Mouse (Mus musculus): ENCODE measurements around the gene Smtn. TPM values are rescaled to one million over a fixed set of nuclear protein-coding genes. Genes with fewer than 3 reads are reported as not detected.

The Smtn gene
- total RNA-seq, 2 experiments from 2014 or later: 70.3 to 119 TPM

- peak overlapping the region; percentile 31; the same call in 1 of the 2 replicates for H3K27ac ChIP-seq
- no peak for DNase-seq
- no peak overlapping the region for H3K4me3 ChIP-seq
- TF ChIP-seq CTCF (IDR thresholded peaks at IDR 0.05): no peak
- intact Hi-C loops (cut with DNase I): no loop called here
Measured at GRCm38 (mm10) chr11:3521339-3522224, 18.8 kb downstream of the Smtn start.

DNA sequence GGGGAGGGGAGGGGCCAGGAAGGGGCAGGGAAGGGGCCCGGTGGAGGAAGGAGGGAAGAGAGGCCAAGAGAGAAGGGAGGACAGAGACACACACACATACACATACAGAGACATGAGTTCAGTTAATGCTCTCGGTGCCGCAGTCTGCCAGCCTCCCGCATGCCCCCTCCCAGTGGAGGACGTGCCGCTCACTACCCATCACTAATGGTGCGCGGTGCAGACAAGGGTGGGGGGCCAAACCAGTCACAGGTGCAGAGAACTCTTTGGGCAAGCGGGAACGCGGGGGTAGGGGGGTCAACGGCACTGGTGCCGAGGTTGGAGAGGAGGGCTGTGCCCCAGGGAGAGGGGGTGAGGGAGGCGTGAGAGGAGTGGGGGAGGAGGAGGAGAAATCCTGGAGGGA, 19.5 kb downstream of the Smtn start:
- Histone ChIP-seq H3K27ac (no peak overlapping the region; the same call in 1 of the 2 replicates), H3K4me3 (no peak overlapping the region)
- intact Hi-C loops (cut with DNase I): no loop called here
- no peak for TF ChIP-seq CTCF (IDR thresholded peaks at IDR 0.05)
- no peak for DNase-seq

DNA sequence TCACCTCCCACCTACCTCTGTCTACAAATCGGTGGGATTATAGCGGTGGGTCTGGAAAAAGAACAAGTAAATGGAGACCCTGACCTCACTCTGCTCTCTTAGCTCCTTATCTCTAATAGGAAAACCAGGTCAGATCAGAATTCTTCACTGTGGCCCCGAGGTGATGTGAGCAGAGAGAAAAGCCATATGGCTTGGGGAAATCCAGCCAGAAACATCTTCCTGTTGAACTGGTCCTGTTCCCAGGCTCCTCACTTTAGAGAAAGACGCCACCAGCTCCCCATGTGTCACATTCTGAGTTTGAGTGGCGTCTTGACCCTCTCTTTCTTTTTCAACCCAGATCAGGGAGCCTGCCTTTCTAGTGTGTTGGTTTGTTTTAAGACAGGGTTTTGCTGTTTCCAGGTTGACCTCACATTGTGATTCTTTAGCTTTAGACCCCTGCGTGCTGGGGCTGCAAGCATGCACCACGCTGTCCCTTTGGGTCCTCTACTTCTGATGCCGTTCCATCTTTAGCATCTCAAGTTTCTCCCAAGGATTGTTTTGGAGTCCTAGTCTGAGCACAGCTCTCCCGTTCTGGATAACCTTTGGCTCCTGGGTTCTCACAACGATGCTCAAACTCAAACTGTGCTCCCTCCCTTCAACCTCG, 20.5 kb downstream of the Smtn start:
- TF ChIP-seq CTCF (IDR thresholded peaks at IDR 0.05): no peak
- Histone ChIP-seq H3K4me3 (no peak overlapping the region), H3K27ac (peak overlapping the region; percentile 10; the same call in 1 of the 2 replicates)
- DNase-seq: no peak
- intact Hi-C loops (cut with DNase I): loop anchor here (10.0 kb wide), 1 partner anchor 135 kb away; no protein-coding TSS in a partner anchor

GRCm38 (mm10) chr11:3519051-3519726, 21.2 kb downstream of the Smtn start:
- TF ChIP-seq CTCF (IDR thresholded peaks at IDR 0.05): no peak
- Histone ChIP-seq H3K4me3 (no peak overlapping the region), H3K27ac (peak overlapping the region; percentile 32; the same call in 1 of the 2 replicates)
- no peak for DNase-seq
- intact Hi-C loops (cut with DNase I): loop anchor here (10.0 kb wide), 1 partner anchor 134 kb away; no protein-coding TSS in a partner anchor

GRCm38 (mm10) chr11:3517846-3518732, 22.3 kb downstream of the Smtn start:
- no peak for TF ChIP-seq CTCF (IDR thresholded peaks at IDR 0.05)
- no peak for DNase-seq
- intact Hi-C loops (cut with DNase I): loop anchor here (10.0 kb wide), 1 partner anchor 133 kb away; no protein-coding TSS in a partner anchor
- H3K4me3 ChIP-seq: no peak overlapping the region
- H3K27ac ChIP-seq: peak overlapping the region; percentile 40; the same call in 1 of the 2 replicates

- DNase-seq: peak; percentile 65
Measured at GRCm38 (mm10) chr11:3516859-3517845, 23.3 kb downstream of the Smtn start.

GRCm38 (mm10) chr11:3516121-3516520, 24.3 kb downstream of the Smtn start:
- peak overlapping the region; percentile 87 for H3K27ac ChIP-seq
- no peak for TF ChIP-seq CTCF (IDR thresholded peaks at IDR 0.05)
- H3K4me3 ChIP-seq: peak overlapping the region; percentile 86
- no peak for DNase-seq
- intact Hi-C loops (cut with DNase I): loop anchor here (10.0 kb wide), 1 partner anchor 131 kb away; no protein-coding TSS in a partner anchor

More at GRCm38 (mm10) chr11:3516859-3517845, 23.3 kb downstream of the Smtn start:
- peak overlapping the region; percentile 54 for H3K4me3 ChIP-seq
- TF ChIP-seq CTCF (IDR thresholded peaks at IDR 0.05): no peak
- peak overlapping the region; percentile 40; the same call in 1 of the 2 replicates for H3K27ac ChIP-seq
- intact Hi-C loops (cut with DNase I): loop anchor here (10.0 kb wide), 1 partner anchor 132 kb away; no protein-coding TSS in a partner anchor

GRCm38 (mm10) chr11:3515637-3516036, 24.8 kb downstream of the Smtn start:
- Histone ChIP-seq H3K4me3 (peak overlapping the region; percentile 86), H3K27ac (peak overlapping the region; percentile 87)
- DNase-seq: no peak
- intact Hi-C loops (cut with DNase I): loop anchor here (10.0 kb wide), 1 partner anchor 131 kb away; no protein-coding TSS in a partner anchor
- TF ChIP-seq CTCF (IDR thresholded peaks at IDR 0.05): no peak

- peak overlapping the region; percentile 87 for H3K27ac ChIP-seq
- TF ChIP-seq CTCF (IDR thresholded peaks at IDR 0.05): no peak
- intact Hi-C loops (cut with DNase I): loop anchor here (10.0 kb wide), 1 partner anchor 130 kb away; no protein-coding TSS in a partner anchor
- DNase-seq: no peak
- peak overlapping the region; percentile 86 for H3K4me3 ChIP-seq
Measured at GRCm38 (mm10) chr11:3515216-3515615, 25.2 kb downstream of the Smtn start.

DNA sequence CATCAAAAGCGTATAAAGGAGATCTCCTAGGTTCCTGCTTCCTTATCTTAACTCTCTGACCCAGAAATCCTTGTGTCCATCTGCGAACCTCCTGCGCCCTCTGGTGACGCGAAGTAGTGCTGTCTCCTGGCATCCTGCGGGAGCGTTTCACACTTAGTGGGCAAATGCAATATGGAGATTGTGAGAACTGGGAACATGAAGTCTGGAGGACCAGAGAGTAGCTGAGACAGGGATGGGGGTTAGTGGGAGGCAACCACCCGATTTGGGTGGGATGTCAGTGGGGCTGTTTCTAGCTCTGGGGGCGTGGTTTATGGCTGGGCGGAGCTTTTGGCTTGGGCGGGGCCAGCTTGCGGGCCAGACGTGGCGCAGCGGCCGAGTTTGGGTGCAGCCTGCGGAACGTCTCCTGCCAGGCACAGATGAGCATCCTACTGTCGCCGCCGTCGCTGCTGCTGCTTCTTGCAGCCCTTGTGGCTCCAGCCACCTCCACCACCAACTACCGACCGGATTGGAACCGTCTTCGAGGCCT, 25.8 kb downstream of the Smtn start, which contains the start of gene Selenom:
Gene Selenom (plus strand): TSS at position 156 of the 526 bp plus-strand sequence.
- TF ChIP-seq CTCF (IDR thresholded peaks at IDR 0.05): peak; percentile 99; the same call in 1 of the 2 replicates
- Histone ChIP-seq H3K27ac (peak within 1 kb of the TSS; percentile 87), H3K4me3 (peak within 1 kb of the TSS; percentile 86)
- intact Hi-C loops (cut with DNase I): loop anchor here (1.0 to 10.0 kb wide), 3 partner anchors 42 to 167 kb away; no protein-coding TSS in a partner anchor
- DNase-seq: peak; percentile 95

Data from gastrocnemius, adult 2 months (tissue).